Mouse (Mus musculus): Measurements from ENCODE around the gene Dhx15. TPM values are rescaled to one million over a fixed set of nuclear protein-coding genes. Genes with fewer than 3 reads are reported as not detected.

Gene Dhx15
- polyA plus RNA-seq, 1 experiment from 2014 or later, result 162 TPM

Small RNA genes lying within 50 kb of the gene (microRNA-seq; reads per million reads assigned to microRNA genes)
- gene Mir6417, result not detected

Other genes starting within 250 kb of the Dhx15 start
- gene Sod3, start 173.3 kb upstream of the Dhx15 start, polyA plus RNA-seq (2015; fragmentation: Nextera tagmentation; extraction: Ambion mirVana), result 0.97 and 1.4 TPM in 2 replicates

Measured in lung, embryonic 16.5 days (tissue).